Mouse (Mus musculus) liver, adult 2 months (tissue): Measurements from ENCODE around the gene Tldc1.

Experiments
- CTCF ChIP-seq: fragments of 200-500 bp; IDR thresholded peaks from 2 replicates; pipeline ENCODE4 v1.5.1; 2011; ENCODE audit warnings: low read depth, low read length, control low read depth
- POLR2A ChIP-seq: fragments of 200-500 bp; IDR thresholded peaks from 2 replicates; pipeline ENCODE4 v1.6.1; 2011; ENCODE audit warnings: low read length, control low read depth; ENCODE audit not compliant: insufficient read depth; ENCODE audit errors: extremely low read depth

GRCm38 (mm10) chr8:119779013-119779737, 959 bp upstream of the Tldc1 start:
- TF ChIP-seq CTCF (peak; percentile 94), POLR2A (no peak)
